Comparison of ENCODE assay signal across 8 mouse cellular contexts in genomic region chr19:46348761-46349458, GRCm38 (mm10). TPM values are rescaled to one million over a fixed set of nuclear protein-coding genes. Genes with fewer than 3 reads are reported as not detected.
A peak's percentile ranks its signal among the peaks of the same experiment; 100 is the strongest.
DNase-seq lines count a peak whose midpoint lies in the region; ATAC-seq and TF ChIP-seq lines count a peak whose summit lies in the region.

No protein-coding gene starts in this region.

- TF ChIP-seq CTCF in intestine, postnatal 0 days (IDR thresholded peaks at IDR 0.05; ENCODE audit: low read depth), result peak; percentile 17; the same call in 1 of the 2 replicates

- intact Hi-C loops in left cerebral cortex, postnatal 4 days (cut with DNase I), result loop anchor here (10.0 kb wide), 1 partner anchor 96 kb away; no protein-coding TSS in a partner anchor

- H3K9me3 ChIP-seq in embryonic facial prominence, embryonic 10.5 days, result no peaks in the 10 kb centered on the region
- H3K9me3 ChIP-seq in intestine, postnatal 0 days (ENCODE audit: control insufficient read depth), result no peaks in the 10 kb centered on the region

- H3K36me3 ChIP-seq in embryonic facial prominence, embryonic 10.5 days (replicated peaks), result no peaks in the 10 kb centered on the region
- no peaks in the 10 kb centered on the region; the same call in 1 of the 2 replicates for H3K36me3 ChIP-seq in intestine, postnatal 0 days (ENCODE audit: control insufficient read depth, insufficient read depth)

- peak; percentile 58 for DNase-seq in 3T3-L1 (ENCODE audit: low read depth, low spot score)
- DNase-seq in adrenal gland, adult 18-20 months (ENCODE audit: low spot score in 2 of 2), result peak; percentile 75 to 76
- DNase-seq in embryonic facial prominence, embryonic 10.5 days (ENCODE audit: low spot score), result peak; percentile 83
- DNase-seq in heart, adult 11 months, result peak; percentile 98
- DNase-seq in left cerebral cortex, postnatal 4 days, result peak; percentile 85
- peak; percentile 82 for DNase-seq in mesoderm, embryonic 11.5 days (ENCODE audit: low read depth, low spot score)
- DNase-seq in right cerebral cortex, postnatal 25 days, result peak; percentile 94

- peak overlapping the region; percentile 62 for H3K9ac ChIP-seq in intestine, postnatal 0 days (ENCODE audit: low read depth, low read length)

- H3K4me3 ChIP-seq in embryonic facial prominence, embryonic 10.5 days, result peak overlapping the region; percentile 78
- peak overlapping the region; percentile 56 for H3K4me3 ChIP-seq in intestine, postnatal 0 days (ENCODE audit: low read depth, low read length)

- peak overlapping the region; percentile 86 for H3K27ac ChIP-seq in embryonic facial prominence, embryonic 10.5 days (replicated peaks)
- H3K27ac ChIP-seq in intestine, postnatal 0 days (ENCODE audit: low read depth, low read length), result peak overlapping the region; percentile 51; the same call in 1 of the 2 replicates

- peak; percentile 63 for ATAC-seq in intestine, postnatal 0 days

- peaks cover 21% of the 10 kb centered on the region for H3K4me1 ChIP-seq in embryonic facial prominence, embryonic 10.5 days
- no peaks in the 10 kb centered on the region for H3K4me1 ChIP-seq in intestine, postnatal 0 days (replicated peaks; ENCODE audit: control insufficient read depth, insufficient read depth, low read length)

- WGBS in embryonic facial prominence, embryonic 10.5 days, result under 1% methylated on average over 78 of the region's 78 CpGs
- under 1% methylated on average over 73 of the region's 78 CpGs for WGBS in intestine, postnatal 0 days

- peaks cover 81% of the 10 kb centered on the region for H3K27me3 ChIP-seq in embryonic facial prominence, embryonic 10.5 days (replicated peaks; ENCODE audit: low read depth, poor library complexity, severe bottlenecking)
- H3K27me3 ChIP-seq in intestine, postnatal 0 days (replicated peaks; ENCODE audit: control insufficient read depth, insufficient read depth, low read length), result no peaks in the 10 kb centered on the region

- H3K4me2 ChIP-seq in intestine, postnatal 0 days (replicated peaks; ENCODE audit: low read depth), result peak overlapping the region; percentile 98

RNA-seq across cellular contexts. Expression of gene 2310034G01Rik, which starts 1.2 kb away (rescaled TPM):
- 1 to 10 TPM; 1.2 TPM for total RNA-seq in adrenal gland, adult 18-20 months (2021)
- 1.0 and 1.1 TPM in 2 replicates for polyA plus RNA-seq in embryonic facial prominence, embryonic 10.5 days (2016; fragmentation: Nextera tagmentation; extraction: Ambion mirVana)
- polyA plus RNA-seq in intestine, postnatal 0 days (2015; fragmentation: Nextera tagmentation; extraction: Ambion mirVana), result 1.1 and 1.3 TPM in 2 replicates
- total RNA-seq in left cerebral cortex, postnatal 4 days (2021), result under 1 TPM; 0.42 to 0.82 TPM

RNA-seq across cellular contexts. Expression of gene Mfsd13a, which starts 8.0 kb away (rescaled TPM):
- total RNA-seq in adrenal gland, adult 18-20 months (2021), result 1 to 10 TPM; 9.3 to 9.4 TPM
- 8.0 and 8.4 TPM in 2 replicates for polyA plus RNA-seq in embryonic facial prominence, embryonic 10.5 days (2016; fragmentation: Nextera tagmentation; extraction: Ambion mirVana)
- polyA plus RNA-seq in intestine, postnatal 0 days (2015; fragmentation: Nextera tagmentation; extraction: Ambion mirVana), result 11.8 and 12.7 TPM in 2 replicates
- total RNA-seq in left cerebral cortex, postnatal 4 days (2021), result 10 to 100 TPM; 16.8 to 18.3 TPM

RNA-seq across cellular contexts. Expression of gene Cuedc2, which starts 10.4 kb away (rescaled TPM):
- 10 to 100 TPM; 72.1 to 77.9 TPM for total RNA-seq in adrenal gland, adult 18-20 months (2021)
- 204 and 208 TPM in 2 replicates for polyA plus RNA-seq in embryonic facial prominence, embryonic 10.5 days (2016; fragmentation: Nextera tagmentation; extraction: Ambion mirVana)
- 78.8 and 80.0 TPM in 2 replicates for polyA plus RNA-seq in intestine, postnatal 0 days (2015; fragmentation: Nextera tagmentation; extraction: Ambion mirVana)
- 100 to 1,000 TPM; 221 to 222 TPM for total RNA-seq in left cerebral cortex, postnatal 4 days (2021)

RNA-seq across cellular contexts. Expression of gene Fbxl15, which starts 20.9 kb away (rescaled TPM):
- 10 to 100 TPM in 1 of 2 experiments, 1 to 10 TPM in 1; 8.8 to 10.3 TPM for total RNA-seq in adrenal gland, adult 18-20 months (2021)
- polyA plus RNA-seq in embryonic facial prominence, embryonic 10.5 days (2016; fragmentation: Nextera tagmentation; extraction: Ambion mirVana), result 17.1 and 17.2 TPM in 2 replicates
- 22.0 and 25.3 TPM in 2 replicates for polyA plus RNA-seq in intestine, postnatal 0 days (2015; fragmentation: Nextera tagmentation; extraction: Ambion mirVana)
- total RNA-seq in left cerebral cortex, postnatal 4 days (2021), result 10 to 100 TPM; 22.3 to 23.4 TPM

RNA-seq across cellular contexts. Expression of gene Psd, which starts 22.0 kb away (rescaled TPM):
- total RNA-seq in adrenal gland, adult 18-20 months (2021), result 1 to 10 TPM; 7.5 to 9.2 TPM
- polyA plus RNA-seq in embryonic facial prominence, embryonic 10.5 days (2016; fragmentation: Nextera tagmentation; extraction: Ambion mirVana), result 2.5 and 3.5 TPM in 2 replicates
- 27.1 and 30.1 TPM in 2 replicates for polyA plus RNA-seq in intestine, postnatal 0 days (2015; fragmentation: Nextera tagmentation; extraction: Ambion mirVana)
- 100 to 1,000 TPM; 670 to 671 TPM for total RNA-seq in left cerebral cortex, postnatal 4 days (2021)

Comparison
In these comparisons a context has a peak if more than half of its experiments do, and no peak if none do; other contexts are left out.
1. Peak in every context shown above with its lines: DNase-seq, ATAC-seq, H3K4me3 ChIP-seq and H3K27ac ChIP-seq.